ENCODE assay signal across 13 mouse cellular contexts in the genomic region with DNA sequence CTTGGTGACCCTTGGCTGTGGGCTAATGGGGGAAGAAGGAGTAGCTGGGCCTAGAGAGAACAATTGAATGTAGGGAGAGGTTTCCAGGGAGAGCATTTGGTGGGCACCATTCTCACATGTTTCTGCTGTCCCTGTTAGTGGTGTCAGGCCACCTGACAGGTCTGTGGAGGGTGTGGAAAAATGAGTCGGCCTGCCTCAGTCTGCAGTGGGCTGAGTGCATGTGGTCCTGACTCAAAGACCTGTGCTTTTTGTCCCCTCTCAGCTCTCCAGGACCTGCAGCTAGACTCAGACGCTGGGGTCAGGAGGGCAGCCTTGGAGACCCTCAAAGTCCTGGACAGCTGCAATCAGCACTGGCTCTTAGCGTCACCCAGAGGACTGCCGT. TPM values are rescaled to one million over a fixed set of nuclear protein-coding genes. Genes with fewer than 3 reads are reported as not detected.
DNase-seq lines count a peak whose midpoint lies in the region; ATAC-seq and TF ChIP-seq lines count a peak whose summit lies in the region.
"Had no signal": no experiment of that assay in that cellular context is flagged by ENCODE, and none has a peak within 500 bp of the region (broad histone marks: within the 10 kb centered on the region; RNA-seq: fewer than 3 reads in every experiment).

No protein-coding gene starts in this region.

- ATAC-seq in forebrain, embryonic 12.5 days (ENCODE audit: low FRiP score), result peak; percentile 15
- ATAC-seq in forebrain, embryonic 16.5 days, result no peak; the same call in 1 of the 2 replicates
- ATAC-seq in intestine, postnatal 0 days, result peak; percentile 1; the same call in 1 of the 2 replicates
- peak; percentile 2; the same call in 1 of the 2 replicates for ATAC-seq in neural tube, embryonic 14.5 days (ENCODE audit: low read depth)
- ATAC-seq: Patski had no signal

- no peak overlapping the region for H3K4me3 ChIP-seq in forebrain, embryonic 12.5 days (replicated peaks)
- H3K4me3 ChIP-seq in forebrain, embryonic 16.5 days (replicated peaks; ENCODE audit: low read length), result no peak overlapping the region
- H3K4me3 ChIP-seq in intestine, postnatal 0 days (ENCODE audit: low read depth, low read length), result no peak overlapping the region
- no peak overlapping the region for H3K4me3 ChIP-seq in neural tube, embryonic 14.5 days (ENCODE audit: low read depth, low read length)

- peaks cover 56% of the 10 kb centered on the region for H3K9me3 ChIP-seq in forebrain, embryonic 12.5 days
- H3K9me3 ChIP-seq in forebrain, embryonic 16.5 days (ENCODE audit: control insufficient read depth, low read length), result peaks cover 21% of the 10 kb centered on the region
- no peaks in the 10 kb centered on the region for H3K9me3 ChIP-seq in intestine, postnatal 0 days (ENCODE audit: control insufficient read depth)
- H3K9me3 ChIP-seq in neural tube, embryonic 14.5 days (ENCODE audit: control insufficient read depth, low read length), result peaks cover 36% of the 10 kb centered on the region

- H3K9ac ChIP-seq in forebrain, embryonic 12.5 days, result no peak overlapping the region
- no peak overlapping the region for H3K9ac ChIP-seq in forebrain, embryonic 16.5 days (replicated peaks; ENCODE audit: low read depth, low read length)
- no peak overlapping the region for H3K9ac ChIP-seq in intestine, postnatal 0 days (ENCODE audit: low read depth, low read length)
- no peak overlapping the region for H3K9ac ChIP-seq in neural tube, embryonic 14.5 days (replicated peaks; ENCODE audit: low read depth, low read length)

- H3K4me2 ChIP-seq in forebrain, embryonic 12.5 days, result no peak overlapping the region
- H3K4me2 ChIP-seq in forebrain, embryonic 16.5 days (ENCODE audit: low read length), result no peak overlapping the region
- no peak overlapping the region for H3K4me2 ChIP-seq in intestine, postnatal 0 days (replicated peaks; ENCODE audit: low read depth)
- no peak overlapping the region for H3K4me2 ChIP-seq in neural tube, embryonic 14.5 days (ENCODE audit: low read depth, low read length)

- DNase-seq in lung, postnatal 10 days, result peak; percentile 24
- no peak for DNase-seq in lung, postnatal 14 days
- no peak for DNase-seq in adrenal gland, adult (ENCODE audit: inconsistent age in 2 of 2, low spot score in 1 of 2)
- no peak for DNase-seq in retina, embryonic 14.5 days (ENCODE audit: low spot score)
- DNase-seq: layer of hippocampus, adult 9-11 months had no signal

- WGBS in forebrain, embryonic 12.5 days, result 79% methylated on average over 4 of the region's 4 CpGs
- WGBS in forebrain, embryonic 16.5 days, result 79% methylated on average over 4 of the region's 4 CpGs
- 74% methylated on average over 4 of the region's 4 CpGs for WGBS in intestine, postnatal 0 days
- WGBS in neural tube, embryonic 14.5 days, result 79% methylated on average over 4 of the region's 4 CpGs

- no peaks in the 10 kb centered on the region for H3K4me1 ChIP-seq in forebrain, embryonic 12.5 days
- no peaks in the 10 kb centered on the region for H3K4me1 ChIP-seq in forebrain, embryonic 16.5 days (replicated peaks; ENCODE audit: control insufficient read depth, insufficient read depth, low read length)
- peaks cover 8% of the 10 kb centered on the region for H3K4me1 ChIP-seq in intestine, postnatal 0 days (replicated peaks; ENCODE audit: control insufficient read depth, insufficient read depth, low read length)
- H3K4me1 ChIP-seq in neural tube, embryonic 14.5 days (ENCODE audit: control insufficient read depth, insufficient read depth, low read length), result no peaks in the 10 kb centered on the region

- no peak overlapping the region for H3K27ac ChIP-seq in forebrain, embryonic 12.5 days
- no peak overlapping the region for H3K27ac ChIP-seq in forebrain, embryonic 16.5 days (ENCODE audit: low read length)
- no peak overlapping the region for H3K27ac ChIP-seq in intestine, postnatal 0 days (ENCODE audit: low read depth, low read length)
- H3K27ac ChIP-seq in neural tube, embryonic 14.5 days (ENCODE audit: low read depth, low read length), result no peak overlapping the region
- H3K27ac ChIP-seq: macrophage had no signal

- H3K27me3 ChIP-seq in forebrain, embryonic 12.5 days, result no peaks in the 10 kb centered on the region
- no peaks in the 10 kb centered on the region for H3K27me3 ChIP-seq in forebrain, embryonic 16.5 days (replicated peaks; ENCODE audit: control insufficient read depth, insufficient read depth, low read length)
- H3K27me3 ChIP-seq in intestine, postnatal 0 days (replicated peaks; ENCODE audit: control insufficient read depth, insufficient read depth, low read length), result no peaks in the 10 kb centered on the region
- no peaks in the 10 kb centered on the region for H3K27me3 ChIP-seq in neural tube, embryonic 14.5 days (ENCODE audit: control insufficient read depth, insufficient read depth, low read length)
- H3K27me3 ChIP-seq: Patski had no signal

- no peak for TF ChIP-seq CTCF in intestine, postnatal 0 days (IDR thresholded peaks at IDR 0.05; ENCODE audit: low read depth)

- H3K36me3 ChIP-seq in forebrain, embryonic 12.5 days (replicated peaks), result peaks cover 55% of the 10 kb centered on the region
- peaks cover 42% of the 10 kb centered on the region for H3K36me3 ChIP-seq in forebrain, embryonic 16.5 days (ENCODE audit: control insufficient read depth, insufficient read depth)
- peaks cover 54% of the 10 kb centered on the region for H3K36me3 ChIP-seq in intestine, postnatal 0 days (ENCODE audit: control insufficient read depth, insufficient read depth)
- H3K36me3 ChIP-seq in neural tube, embryonic 14.5 days (ENCODE audit: control insufficient read depth, insufficient read depth, low read length), result peaks cover 33% of the 10 kb centered on the region

RNA-seq across cellular contexts. Expression of gene Hjurp, which starts 17.8 kb away (rescaled TPM):
- polyA plus RNA-seq in forebrain, embryonic 12.5 days (2016; fragmentation: Nextera tagmentation; extraction: Ambion mirVana), result 209 and 210 TPM in 2 replicates
- polyA plus RNA-seq in forebrain, embryonic 16.5 days (2015; fragmentation: Nextera tagmentation; extraction: Ambion mirVana), result 121 TPM in 2 replicates
- 29.1 and 30.8 TPM in 2 replicates for polyA plus RNA-seq in intestine, postnatal 0 days (2015; fragmentation: Nextera tagmentation; extraction: Ambion mirVana)
- polyA plus RNA-seq in neural tube, embryonic 14.5 days (2014; fragmentation: Nextera tagmentation; extraction: Ambion mirVana), result 55.8 and 71.7 TPM in 2 replicates

RNA-seq across cellular contexts. Expression of gene Trpm8, which starts 17.8 kb away (rescaled TPM):
- polyA plus RNA-seq in forebrain, embryonic 12.5 days (2016; fragmentation: Nextera tagmentation; extraction: Ambion mirVana), result not detected in 2 replicates
- polyA plus RNA-seq in forebrain, embryonic 16.5 days (2015; fragmentation: Nextera tagmentation; extraction: Ambion mirVana), result 0.09 TPM in 1 of 2 replicates, not detected in the other
- polyA plus RNA-seq in intestine, postnatal 0 days (2015; fragmentation: Nextera tagmentation; extraction: Ambion mirVana), result not detected in 2 replicates
- polyA plus RNA-seq in neural tube, embryonic 14.5 days (2014; fragmentation: Nextera tagmentation; extraction: Ambion mirVana), result 0.07 TPM in 1 of 2 replicates, not detected in the other
- polyA plus RNA-seq: heart, embryonic 16.5 days; macrophage had no signal

RNA-seq across cellular contexts. Expression of gene Mroh2a, which starts 32.8 kb away (rescaled TPM):
- polyA plus RNA-seq in forebrain, embryonic 12.5 days (2016; fragmentation: Nextera tagmentation; extraction: Ambion mirVana), result 1.4 and 1.7 TPM in 2 replicates
- polyA plus RNA-seq in forebrain, embryonic 16.5 days (2015; fragmentation: Nextera tagmentation; extraction: Ambion mirVana), result 0.96 and 1.0 TPM in 2 replicates
- 0.29 and 0.94 TPM in 2 replicates for polyA plus RNA-seq in intestine, postnatal 0 days (2015; fragmentation: Nextera tagmentation; extraction: Ambion mirVana)
- polyA plus RNA-seq in neural tube, embryonic 14.5 days (2014; fragmentation: Nextera tagmentation; extraction: Ambion mirVana), result 0.71 and 0.95 TPM in 2 replicates

RNA-seq across cellular contexts. Expression of gene Ugt1a1, which starts 47.9 kb away (rescaled TPM):
- not detected in 2 replicates for polyA plus RNA-seq in forebrain, embryonic 12.5 days (2016; fragmentation: Nextera tagmentation; extraction: Ambion mirVana)
- polyA plus RNA-seq in forebrain, embryonic 16.5 days (2015; fragmentation: Nextera tagmentation; extraction: Ambion mirVana), result not detected in 2 replicates
- polyA plus RNA-seq in intestine, postnatal 0 days (2015; fragmentation: Nextera tagmentation; extraction: Ambion mirVana), result 80.7 and 84.0 TPM in 2 replicates
- polyA plus RNA-seq in neural tube, embryonic 14.5 days (2014; fragmentation: Nextera tagmentation; extraction: Ambion mirVana), result not detected in 2 replicates
- polyA plus RNA-seq: C2C12, macrophage had no signal

RNA-seq across cellular contexts. Expression of gene Dnajb3, which starts 54.1 kb away (rescaled TPM):
- 12.6 and 14.4 TPM in 2 replicates for polyA plus RNA-seq in forebrain, embryonic 12.5 days (2016; fragmentation: Nextera tagmentation; extraction: Ambion mirVana)
- polyA plus RNA-seq in forebrain, embryonic 16.5 days (2015; fragmentation: Nextera tagmentation; extraction: Ambion mirVana), result 10.1 and 11.7 TPM in 2 replicates
- polyA plus RNA-seq in intestine, postnatal 0 days (2015; fragmentation: Nextera tagmentation; extraction: Ambion mirVana), result 11.5 and 13.7 TPM in 2 replicates
- 12.4 and 13.3 TPM in 2 replicates for polyA plus RNA-seq in neural tube, embryonic 14.5 days (2014; fragmentation: Nextera tagmentation; extraction: Ambion mirVana)
- polyA plus RNA-seq: C2C12, macrophage, Patski had no signal
